Mouse (Mus musculus) right cerebral cortex, adult 2 months (tissue): ENCODE measurements around the gene Kif2a.
"Not testable (repeated sequence)": the region's sequence is repeated elsewhere in the genome, so short reads cannot be mapped to it uniquely, and the experiment has no call there.

ENCODE experiments used
- DNase-seq, 2 experiments: peaks; one replicate each; pipeline ENCODE4 v3.0.0; 2021 to 2022; ENCODE audit warnings: low spot score in 2 of 2

Kif2a gene

GRCm38 (mm10) chr13:106936256-106937137, 85.4 kb downstream of the Kif2a start, which contains the start of gene Ipo11:
Gene Ipo11, minus strand, starts transcription at chr13:106936958.
- peak; percentile 92 to 94 for DNase-seq

- no peak for DNase-seq
These were observed 86.1 kb downstream of the Kif2a start for GRCm38 (mm10) chr13:106935871-106936255.

GRCm38 (mm10) chr13:106929201-106929600, 92.7 kb downstream of the Kif2a start:
- no peak for DNase-seq

- no peak for DNase-seq
These were observed 93.6 kb downstream of the Kif2a start for GRCm38 (mm10) chr13:106928296-106928695.

- not testable (repeated sequence) for DNase-seq
These were observed 96.0 kb downstream of the Kif2a start for GRCm38 (mm10) chr13:106925921-106926320.

GRCm38 (mm10) chr13:106918322-106919050, 103.4 kb downstream of the Kif2a start:
- DNase-seq, result no peak

- no peak for DNase-seq
These were observed 108.7 kb downstream of the Kif2a start for GRCm38 (mm10) chr13:106913125-106913736.

GRCm38 (mm10) chr13:106910096-106910495, 111.8 kb downstream of the Kif2a start:
- DNase-seq, result no peak
